Mouse (Mus musculus) cerebellum, adult 9-11 months (tissue): ENCODE results near the gene Dtx1.

ENCODE experiments used
- DNase-seq: peaks from one replicate; pipeline ENCODE4 v3.0.0; 2022

Dtx1 gene

GRCm38 (mm10) chr5:120674229-120675145 lies 37.2 kb downstream of the Dtx1 start:
- DNase-seq = no peak

- DNase-seq = peak; percentile 62
Measured at GRCm38 (mm10) chr5:120673626-120674025, 38.1 kb downstream of the Dtx1 start.

- DNase-seq = no peak
Measured at GRCm38 (mm10) chr5:120671865-120672264, 39.9 kb downstream of the Dtx1 start.

GRCm38 (mm10) chr5:120670132-120670531 lies 41.6 kb downstream of the Dtx1 start:
- no peak for DNase-seq

- no peak for DNase-seq
Measured at GRCm38 (mm10) chr5:120668761-120669160, 43.0 kb downstream of the Dtx1 start.

GRCm38 (mm10) chr5:120664888-120665287 lies 46.8 kb downstream of the Dtx1 start:
- DNase-seq = no peak

- DNase-seq = no peak
Measured at GRCm38 (mm10) chr5:120660816-120661215, 50.9 kb downstream of the Dtx1 start.

- DNase-seq = no peak
Measured at GRCm38 (mm10) chr5:120656281-120656751, 55.4 kb downstream of the Dtx1 start.

- no peak for DNase-seq
Measured at GRCm38 (mm10) chr5:120653873-120654272, 57.9 kb downstream of the Dtx1 start.

GRCm38 (mm10) chr5:120652915-120653701 lies 58.6 kb downstream of the Dtx1 start:
- DNase-seq = no peak

- DNase-seq = no peak
Measured at GRCm38 (mm10) chr5:120651230-120651629, 60.5 kb downstream of the Dtx1 start.

GRCm38 (mm10) chr5:120649938-120650337 lies 61.8 kb downstream of the Dtx1 start:
- DNase-seq = no peak

- peak; percentile 39 for DNase-seq
Measured at GRCm38 (mm10) chr5:120649374-120649933, 62.3 kb downstream of the Dtx1 start.

- DNase-seq = peak; percentile 57
Measured at GRCm38 (mm10) chr5:120648569-120649373, 63.0 kb downstream of the Dtx1 start, which contains the start of gene Rasal1. Rasal1 (plus strand) TSS chr5:120648812.

- no peak for DNase-seq
Measured at GRCm38 (mm10) chr5:120647814-120648491, 63.8 kb downstream of the Dtx1 start.

GRCm38 (mm10) chr5:120647361-120647760 lies 64.4 kb downstream of the Dtx1 start:
- DNase-seq = no peak

- DNase-seq = no peak
Measured at GRCm38 (mm10) chr5:120645851-120646250, 65.9 kb downstream of the Dtx1 start.

- DNase-seq = no peak
Measured at GRCm38 (mm10) chr5:120644227-120644626, 67.5 kb downstream of the Dtx1 start.

- peak; percentile 76 for DNase-seq
Measured at GRCm38 (mm10) chr5:120643365-120644085, 68.2 kb downstream of the Dtx1 start.

GRCm38 (mm10) chr5:120640094-120640493 lies 71.6 kb downstream of the Dtx1 start:
- DNase-seq = no peak

- no peak for DNase-seq
Measured at GRCm38 (mm10) chr5:120635633-120636032, 76.1 kb downstream of the Dtx1 start.
